Mouse (Mus musculus) ovary, adult 10 weeks (tissue): ENCODE measurements around the gene Capsl. TPM values are rescaled to one million over a fixed set of nuclear protein-coding genes. Genes with fewer than 3 reads are reported as not detected.

Source experiments
- polyA plus RNA-seq: library from polyadenylated mRNA; stranded (reverse); fragments of 350-450 nt; fragmentation: Illumina TruSeq; extraction: RNeasy Lipid Tissue Mini Kit (QIAGEN cat#74804); gene quantifications from one replicate; pipeline ENCODE4 v1.2.3, GENCODE M21; 2014

Capsl gene
- polyA plus RNA-seq = 43.1 TPM

GRCm38 (mm10) chr15:9435534-9436180 is at the start of gene Capsl:
Gene Capsl, plus strand, starts transcription at chr15:9436028.

Other genes starting within 250 kb of the Capsl start
- not detected for gene Ugt3a1, start 159.1 kb upstream of the Capsl start, polyA plus RNA-seq
- gene Ugt3a2, start 100.5 kb upstream of the Capsl start, polyA plus RNA-seq = 0.83 TPM
- 14.2 TPM for gene Il7r, start 94.1 kb downstream of the Capsl start, polyA plus RNA-seq